Mouse (Mus musculus): ENCODE measurements around the gene Morn3. TPM values are rescaled to one million over a fixed set of nuclear protein-coding genes. Genes with fewer than 3 reads are reported as not detected.

The Morn3 gene
- total RNA-seq, 1 experiment: 0.62 TPM

DNA sequence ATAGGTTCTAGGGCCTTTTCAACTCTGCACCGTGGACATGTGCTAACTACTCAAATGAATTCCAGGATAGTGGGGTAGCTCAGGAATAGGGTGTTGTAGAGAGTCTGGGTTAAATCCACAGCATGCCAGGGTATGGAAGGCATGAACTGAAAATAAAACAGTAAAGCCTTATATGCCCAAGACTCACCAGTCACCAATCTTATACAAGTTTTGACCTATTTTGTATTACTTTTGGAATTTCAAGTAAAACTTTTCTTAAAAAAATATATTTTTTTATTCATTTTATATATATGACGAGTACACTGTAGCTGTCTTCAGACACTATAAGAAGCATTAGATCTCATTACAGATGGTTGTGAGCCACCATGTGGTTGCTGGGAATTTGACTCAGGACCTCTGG lies 53.0 kb downstream of the Morn3 start:
- peaks cover 3% of the 10 kb centered on the region for H3K36me3 ChIP-seq (ENCODE audit: control insufficient read depth, insufficient read depth, low read length, poor library complexity, severe bottlenecking)
- no peak overlapping the region for H3K9ac ChIP-seq (ENCODE audit: insufficient read depth, low read depth, low read length, poor library complexity, severe bottlenecking)
- DNase-seq (ENCODE audit: low read depth, low spot score): no peak
- no peaks in the 10 kb centered on the region for H3K9me3 ChIP-seq (ENCODE audit: control insufficient read depth, insufficient read depth, low read depth, low read length)
- H3K27ac ChIP-seq (ENCODE audit: insufficient read depth, low read depth, low read length, poor library complexity, severe bottlenecking): no peak overlapping the region; the same call in 1 of the 2 replicates
- no peak overlapping the region for H3K4me3 ChIP-seq (ENCODE audit: insufficient read depth in 1 of 2, low read depth in 1 of 2, low read length in 2 of 2, poor library complexity in 1 of 2, severe bottlenecking in 1 of 2)
- TF ChIP-seq HCFC1 (IDR thresholded peaks at IDR 0.05; ENCODE audit: borderline replicate concordance, insufficient read depth, low read length): no peak
- TF ChIP-seq ZNF384 (IDR thresholded peaks at IDR 0.05; ENCODE audit: low read depth, low read length): no peak
- no peak for TF ChIP-seq ZC3H11A (IDR thresholded peaks at IDR 0.05; ENCODE audit: borderline replicate concordance, low read depth, low read length)
- TF ChIP-seq CHD2 (IDR thresholded peaks at IDR 0.05; ENCODE audit: low read depth, low read length): no peak
- no peak for TF ChIP-seq MAFK (IDR thresholded peaks at IDR 0.05; ENCODE audit: insufficient read depth, low read depth, low read length)
- in situ Hi-C loops (cut with MboI; ENCODE audit: low sequenced_read_pairs in 2 of 2, unreplicated experiment in 2 of 2): no loop called here
- H3K4me1 ChIP-seq (ENCODE audit: control insufficient read depth in 2 of 2, insufficient read depth in 2 of 2, low read length in 2 of 2, poor library complexity in 1 of 2): peaks cover 10 to 15% of the 10 kb centered on the region in 2 experiments

GRCm38 (mm10) chr5:122991350-122992004 lies 55.3 kb downstream of the Morn3 start:
- peak overlapping the region; percentile 31 for H3K9ac ChIP-seq (ENCODE audit: insufficient read depth, low read depth, low read length, poor library complexity, severe bottlenecking)
- H3K36me3 ChIP-seq (ENCODE audit: control insufficient read depth, insufficient read depth, low read length, poor library complexity, severe bottlenecking): no peaks in the 10 kb centered on the region
- no peaks in the 10 kb centered on the region for H3K9me3 ChIP-seq (ENCODE audit: control insufficient read depth, insufficient read depth, low read depth, low read length)
- peak overlapping the region; percentile 65; the same call in 1 of the 2 replicates for H3K27ac ChIP-seq (ENCODE audit: insufficient read depth, low read depth, low read length, poor library complexity, severe bottlenecking)
- H3K4me3 ChIP-seq (ENCODE audit: insufficient read depth in 1 of 2, low read depth in 1 of 2, low read length in 2 of 2, poor library complexity in 1 of 2, severe bottlenecking in 1 of 2): peak overlapping the region; percentile 77 to 80; a peak in 3 of 4 replicates
- DNase-seq (ENCODE audit: low read depth, low spot score): no peak
- TF ChIP-seq HCFC1 (IDR thresholded peaks at IDR 0.05; ENCODE audit: borderline replicate concordance, insufficient read depth, low read length): no peak
- TF ChIP-seq CHD2 (IDR thresholded peaks at IDR 0.05; ENCODE audit: low read depth, low read length): peak; percentile 70
- peaks cover 11 to 19% of the 10 kb centered on the region in 2 experiments for H3K4me1 ChIP-seq (ENCODE audit: control insufficient read depth in 2 of 2, insufficient read depth in 2 of 2, low read length in 2 of 2, poor library complexity in 1 of 2)
- in situ Hi-C loops (cut with MboI; ENCODE audit: low sequenced_read_pairs in 2 of 2, unreplicated experiment in 2 of 2): no loop called here

GRCm38 (mm10) chr5:122990411-122991160 lies 56.2 kb downstream of the Morn3 start:
- H3K4me1 ChIP-seq (ENCODE audit: control insufficient read depth in 2 of 2, insufficient read depth in 2 of 2, low read length in 2 of 2, poor library complexity in 1 of 2): peaks cover 10 to 17% of the 10 kb centered on the region in 2 experiments
- no peak for DNase-seq (ENCODE audit: low read depth, low spot score)
- peak overlapping the region; percentile 65 for H3K27ac ChIP-seq (ENCODE audit: insufficient read depth, low read depth, low read length, poor library complexity, severe bottlenecking)
- no peaks in the 10 kb centered on the region for H3K9me3 ChIP-seq (ENCODE audit: control insufficient read depth, insufficient read depth, low read depth, low read length)
- peak overlapping the region; percentile 77 to 80 for H3K4me3 ChIP-seq (ENCODE audit: insufficient read depth in 1 of 2, low read depth in 1 of 2, low read length in 2 of 2, poor library complexity in 1 of 2, severe bottlenecking in 1 of 2)
- H3K36me3 ChIP-seq (ENCODE audit: control insufficient read depth, insufficient read depth, low read length, poor library complexity, severe bottlenecking): no peaks in the 10 kb centered on the region
- in situ Hi-C loops (cut with MboI; ENCODE audit: low sequenced_read_pairs in 2 of 2, unreplicated experiment in 2 of 2): no loop called here
- peak overlapping the region; percentile 41 for H3K9ac ChIP-seq (ENCODE audit: insufficient read depth, low read depth, low read length, poor library complexity, severe bottlenecking)
- no peak for TF ChIP-seq HCFC1 (IDR thresholded peaks at IDR 0.05; ENCODE audit: borderline replicate concordance, insufficient read depth, low read length)
- TF ChIP-seq ZNF384 (IDR thresholded peaks at IDR 0.05; ENCODE audit: low read depth, low read length): no peak
- TF ChIP-seq ZC3H11A (IDR thresholded peaks at IDR 0.05; ENCODE audit: borderline replicate concordance, low read depth, low read length): no peak
- TF ChIP-seq CHD2 (IDR thresholded peaks at IDR 0.05; ENCODE audit: low read depth, low read length): no peak
- TF ChIP-seq MAFK (IDR thresholded peaks at IDR 0.05; ENCODE audit: insufficient read depth, low read depth, low read length): no peak

- DNase-seq (ENCODE audit: low read depth, low spot score): no peak
- Histone ChIP-seq H3K9ac (ENCODE audit: insufficient read depth, low read depth, low read length, poor library complexity, severe bottlenecking) (peak within 1 kb of the TSS; percentile 76), H3K36me3 (ENCODE audit: control insufficient read depth, insufficient read depth, low read length, poor library complexity, severe bottlenecking) (peaks cover 3% of the 10 kb centered on the region; the same call in 1 of the 2 replicates), H3K4me1 (ENCODE audit: control insufficient read depth in 2 of 2, insufficient read depth in 2 of 2, low read length in 2 of 2, poor library complexity in 1 of 2) (peaks cover 10 to 12% of the 10 kb centered on the region in 2 experiments), H3K9me3 (ENCODE audit: control insufficient read depth, insufficient read depth, low read depth, low read length) (no peaks in the 10 kb centered on the region), H3K27ac (ENCODE audit: insufficient read depth, low read depth, low read length, poor library complexity, severe bottlenecking) (peak within 1 kb of the TSS; percentile 87), H3K4me3 (ENCODE audit: insufficient read depth in 1 of 2, low read depth in 1 of 2, low read length in 2 of 2, poor library complexity in 1 of 2, severe bottlenecking in 1 of 2) (peak within 1 kb of the TSS; percentile 77 to 80)
- in situ Hi-C loops (cut with MboI; ENCODE audit: low sequenced_read_pairs in 2 of 2, unreplicated experiment in 2 of 2): no loop called here
- TF ChIP-seq MAFK (IDR thresholded peaks at IDR 0.05; ENCODE audit: insufficient read depth, low read depth, low read length) (no peak), HCFC1 (IDR thresholded peaks at IDR 0.05; ENCODE audit: borderline replicate concordance, insufficient read depth, low read length) (no peak), ZNF384 (IDR thresholded peaks at IDR 0.05; ENCODE audit: low read depth, low read length) (no peak), CHD2 (IDR thresholded peaks at IDR 0.05; ENCODE audit: low read depth, low read length) (no peak), ZC3H11A (IDR thresholded peaks at IDR 0.05; ENCODE audit: borderline replicate concordance, low read depth, low read length) (no peak)
Measured at GRCm38 (mm10) chr5:122989551-122990330, 57.1 kb downstream of the Morn3 start, which contains the start of gene Kdm2b. Gene Kdm2b (minus strand): TSS chr5:122989823.

Measured in ES-E14 (cell line).